Mouse (Mus musculus) bone marrow macrophage, adult 2 months (primary cell): Measurements from ENCODE around the gene Lpcat3. TPM values are rescaled to one million over a fixed set of nuclear protein-coding genes. Genes with fewer than 3 reads are reported as not detected.

ENCODE experiments used
- H3K27ac ChIP-seq: 2 replicates; pipeline ENCODE4 v1.5.1; 2012; ENCODE audit warnings: low read depth, low read length; ENCODE audit not compliant: insufficient read depth
- H3K4me1 ChIP-seq: 2 replicates; pipeline ENCODE4 v1.6.1; 2012; ENCODE audit warnings: low read length; ENCODE audit not compliant: control insufficient read depth, insufficient read depth
- H3K4me3 ChIP-seq: 2 replicates; pipeline ENCODE4 v1.5.1; 2012; ENCODE audit warnings: mild to moderate bottlenecking, low read length, moderate library complexity; ENCODE audit not compliant: insufficient read depth
- CTCF ChIP-seq: IDR thresholded peaks from 2 replicates; pipeline ENCODE4 v1.5.1; 2012; ENCODE audit warnings: low read depth, mild to moderate bottlenecking, low read length, moderate library complexity
- POLR2A ChIP-seq: IDR thresholded peaks from 2 replicates; pipeline ENCODE4 v1.6.1; 2012; ENCODE audit warnings: mild to moderate bottlenecking, low read depth, low read length, borderline replicate concordance
- polyA plus RNA-seq: library from polyadenylated mRNA; stranded (reverse); fragments of >200 nt; gene quantifications from 2 replicates; pipeline ENCODE4 v1.2.4, GENCODE M21; 2012; ENCODE audit not compliant: missing spikeins, insufficient read depth, insufficient read length

Lpcat3 gene
- polyA plus RNA-seq, 1 experiment, result 57.4 TPM

DNA sequence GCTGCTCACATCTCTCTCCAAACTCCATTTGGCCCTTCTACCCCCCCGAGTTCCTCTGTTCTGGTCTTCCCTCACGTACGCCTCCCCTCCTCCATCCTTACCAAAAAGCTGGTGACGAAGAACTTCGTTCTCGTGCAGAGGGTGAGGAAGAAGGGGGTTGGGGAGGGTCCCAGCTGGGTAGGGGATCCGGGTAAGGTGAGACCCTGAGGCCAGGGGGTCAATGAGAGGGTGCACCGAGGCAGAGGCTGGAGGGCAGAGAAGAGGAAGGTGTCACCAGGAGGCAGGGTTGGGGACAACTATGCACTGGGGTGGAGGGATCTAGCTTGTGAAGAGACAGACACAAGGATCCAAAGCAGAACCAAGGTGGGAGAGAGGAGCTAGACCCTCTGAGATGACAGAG lies 80.8 kb downstream of the Lpcat3 start:
- Histone ChIP-seq H3K4me1 (peaks cover 21% of the 10 kb centered on the region), H3K27ac (no peak overlapping the region), H3K4me3 (no peak overlapping the region)
- TF ChIP-seq CTCF (no peak), POLR2A (no peak)

DNA sequence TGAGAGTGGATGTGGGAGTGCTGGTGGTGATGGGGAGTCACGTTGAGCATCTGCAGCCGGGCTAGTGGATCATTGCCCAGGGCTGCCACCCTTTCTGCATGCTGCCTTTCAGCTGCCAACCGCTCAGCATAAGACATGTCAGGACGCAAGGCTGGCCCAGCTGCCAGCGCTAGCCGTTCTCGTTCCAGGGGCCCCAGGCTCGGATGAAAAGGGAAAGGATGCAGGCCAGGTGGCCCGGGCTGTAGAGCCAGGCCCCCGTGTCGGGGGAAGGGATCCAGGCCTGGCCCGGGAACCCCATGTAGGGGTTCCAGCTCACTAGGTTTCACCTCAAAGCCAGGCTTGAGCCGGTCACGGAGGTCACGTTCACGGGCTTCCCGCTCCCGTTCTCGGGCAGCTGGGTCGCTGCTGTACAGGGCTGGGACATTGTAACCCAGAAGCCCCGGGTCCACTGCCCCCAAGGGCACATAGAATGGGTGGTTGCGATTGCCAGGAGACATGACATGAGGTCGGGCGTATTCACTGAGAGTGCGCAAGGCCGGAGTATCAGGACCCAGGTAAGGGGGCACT lies 82.0 kb downstream of the Lpcat3 start:
- Histone ChIP-seq H3K4me3 (peak overlapping the region; percentile 66), H3K4me1 (peaks cover 9% of the 10 kb centered on the region), H3K27ac (no peak overlapping the region; the same call in 1 of the 2 replicates)
- TF ChIP-seq POLR2A (no peak), CTCF (no peak)

DNA sequence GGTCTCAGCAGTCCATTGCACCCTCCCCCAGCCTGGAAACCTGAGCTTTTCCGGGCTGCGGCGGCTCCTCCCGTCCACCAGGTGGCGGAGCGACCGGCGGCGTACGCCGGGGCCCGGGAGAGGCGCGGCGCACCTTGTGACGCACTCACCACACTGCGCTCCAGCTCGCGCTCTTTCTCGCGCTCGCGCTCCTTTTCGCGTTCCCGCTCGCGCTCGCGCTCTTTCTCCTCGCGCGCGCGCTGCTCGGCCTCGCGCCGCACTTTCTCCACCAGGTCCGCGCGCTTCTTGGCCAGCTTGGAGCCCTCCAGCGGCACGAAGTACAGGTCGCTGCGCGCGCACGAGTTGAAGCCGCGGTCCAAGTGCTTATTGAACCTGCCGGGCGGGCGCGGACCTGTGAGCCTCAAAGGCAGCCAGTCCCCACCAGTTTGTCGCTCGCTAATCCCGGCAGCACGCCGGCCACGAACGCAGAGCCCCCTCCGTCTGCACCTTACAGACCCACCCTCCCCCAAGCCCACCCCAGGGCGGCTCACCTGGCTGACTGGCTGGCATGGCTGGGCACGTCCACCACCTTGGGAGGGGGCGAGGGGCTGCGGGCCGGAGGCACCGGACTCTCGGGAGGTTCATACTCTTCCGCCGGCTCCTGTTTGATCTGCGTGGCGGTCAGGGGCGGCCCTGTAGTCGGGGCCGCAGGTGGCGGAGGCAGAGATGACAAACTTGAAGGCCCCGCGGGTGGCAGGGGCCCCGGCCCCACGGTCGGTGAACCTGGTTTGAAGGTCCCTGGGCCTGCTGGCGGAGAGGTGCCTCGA lies 82.9 kb downstream of the Lpcat3 start:
- Histone ChIP-seq H3K27ac (peak overlapping the region; percentile 17; the same call in 1 of the 2 replicates), H3K4me3 (peak overlapping the region; percentile 66), H3K4me1 (peaks cover 6% of the 10 kb centered on the region)
- TF ChIP-seq CTCF (no peak), POLR2A (no peak)

DNA sequence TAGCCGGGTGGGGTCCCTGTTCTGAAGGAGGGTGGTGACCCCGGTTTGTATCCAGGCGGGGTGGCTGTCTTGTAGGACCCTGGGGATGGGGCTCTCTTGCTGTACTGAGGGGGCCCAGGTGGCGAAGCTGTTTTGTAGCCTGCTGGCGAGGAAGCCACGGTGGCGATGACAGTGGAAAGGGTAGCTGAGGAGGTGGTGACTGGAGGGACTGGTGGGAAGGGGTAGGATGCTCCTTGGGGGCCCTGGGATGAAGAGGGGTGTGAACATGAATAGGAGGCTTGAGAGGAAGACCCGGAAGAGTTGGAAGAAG lies 83.4 kb downstream of the Lpcat3 start:
- TF ChIP-seq CTCF, result no peak
- no peak for TF ChIP-seq POLR2A
- peak overlapping the region; percentile 66 for H3K4me3 ChIP-seq
- H3K4me1 ChIP-seq, result peaks cover 6% of the 10 kb centered on the region
- H3K27ac ChIP-seq, result no peak overlapping the region

DNA sequence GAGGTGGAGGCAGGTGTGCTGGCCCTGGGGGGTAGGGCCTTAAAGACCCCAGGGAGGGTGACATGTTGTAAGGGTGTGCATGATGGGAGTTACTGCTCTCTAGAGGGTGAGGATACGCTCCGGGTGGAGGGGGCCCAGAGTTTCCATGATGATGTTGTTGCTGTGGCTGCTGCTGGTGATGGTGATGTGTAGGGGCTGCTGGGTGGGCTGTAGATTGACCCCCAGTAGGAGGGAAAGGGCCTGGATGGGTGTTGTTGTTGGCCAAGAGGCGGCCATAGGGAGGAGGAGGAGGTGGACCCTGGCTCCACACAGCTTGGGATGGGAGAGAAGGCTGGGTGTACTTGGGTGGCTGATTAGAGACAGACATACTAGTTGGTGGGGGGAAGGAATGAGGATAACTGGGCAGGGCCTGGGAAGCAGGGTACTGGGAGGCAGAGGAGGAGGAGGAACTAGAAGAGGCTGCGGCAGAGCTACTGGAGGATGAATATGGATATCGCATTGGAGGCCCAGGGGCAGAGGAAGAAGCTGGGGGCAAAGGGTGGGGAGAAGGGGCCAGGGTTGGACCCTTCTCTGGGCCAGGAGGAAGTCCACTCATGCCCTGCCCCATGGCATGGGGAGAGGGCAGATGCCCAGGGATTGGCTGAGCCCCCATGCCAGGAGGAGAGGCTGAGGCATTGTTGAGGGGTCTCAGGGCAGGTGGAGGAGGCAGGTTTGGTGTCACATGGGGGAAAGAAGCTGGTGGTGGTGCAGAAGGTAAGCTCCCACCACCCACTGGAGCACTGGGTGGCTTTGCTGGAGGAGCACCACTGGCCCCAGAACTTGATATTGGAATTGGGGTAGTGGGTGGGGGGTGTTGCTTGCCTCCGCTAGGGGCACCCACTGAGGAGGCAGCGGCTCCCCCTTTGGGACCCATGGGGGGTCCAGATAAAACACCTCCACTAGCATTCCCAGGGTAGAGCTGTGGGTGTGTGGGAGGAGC lies 84.1 kb downstream of the Lpcat3 start:
- no peak overlapping the region for H3K27ac ChIP-seq
- no peak overlapping the region for H3K4me3 ChIP-seq
- TF ChIP-seq POLR2A (no peak), CTCF (no peak)
- peaks cover 2% of the 10 kb centered on the region for H3K4me1 ChIP-seq

DNA sequence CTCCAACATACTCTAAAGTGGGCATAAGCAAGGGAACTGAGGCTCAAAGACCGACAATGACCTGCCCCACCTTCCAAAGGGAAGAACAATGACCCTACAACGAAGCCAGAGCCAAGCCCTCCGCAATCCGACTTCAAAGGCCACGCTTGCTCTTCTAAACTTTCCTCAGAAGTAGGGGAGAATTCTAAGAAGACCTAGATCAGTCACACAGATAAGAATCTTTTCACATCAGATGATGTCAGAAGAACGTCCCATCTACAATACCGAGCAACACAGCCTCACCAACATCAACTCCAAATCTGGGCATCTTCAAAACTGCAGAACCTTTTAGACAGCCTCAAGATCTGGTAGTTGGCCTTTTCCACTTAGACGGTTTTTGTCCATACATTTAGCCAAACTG lies 87.6 kb downstream of the Lpcat3 start:
- Histone ChIP-seq H3K27ac (no peak overlapping the region), H3K4me1 (peaks cover 6% of the 10 kb centered on the region; the same call in 1 of the 2 replicates), H3K4me3 (no peak overlapping the region)
- TF ChIP-seq POLR2A (no peak), CTCF (no peak)

DNA sequence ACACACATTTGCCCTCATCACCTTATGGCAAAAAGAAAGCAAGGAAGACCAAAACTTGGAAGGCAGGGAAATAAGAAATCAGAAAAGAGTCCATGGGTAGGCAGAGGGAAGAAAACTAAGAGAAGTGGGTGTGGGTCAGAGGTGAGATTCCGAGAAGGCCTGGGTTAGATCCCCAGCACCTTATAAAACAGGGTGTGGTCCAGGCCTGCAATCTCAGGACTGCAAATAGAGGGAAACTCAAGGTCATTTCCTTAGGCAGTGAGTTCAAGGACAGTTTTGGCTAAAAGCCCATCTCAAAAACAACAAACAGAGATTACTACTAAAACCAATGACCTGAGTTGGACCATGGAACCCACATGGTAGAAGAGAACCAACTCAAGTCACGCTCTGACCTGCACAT lies 91.0 kb downstream of the Lpcat3 start:
- no peak overlapping the region for H3K4me3 ChIP-seq
- TF ChIP-seq POLR2A, result no peak
- H3K4me1 ChIP-seq, result peaks cover 24% of the 10 kb centered on the region
- H3K27ac ChIP-seq, result no peak overlapping the region

Other genes with a start within 250 kb of the Lpcat3 start
- gene Pex5, start 248.0 kb upstream of the Lpcat3 start, polyA plus RNA-seq, result 28.8 and 32.5 TPM in 2 replicates
- 0.60 TPM in 1 of 2 replicates, not detected in the other for gene Clstn3, start 198.2 kb upstream of the Lpcat3 start, polyA plus RNA-seq
- 0.97 and 1.1 TPM in 2 replicates for gene C1rl, start 169.9 kb upstream of the Lpcat3 start, polyA plus RNA-seq
- 3.4 and 3.7 TPM in 2 replicates for gene C1ra, start 150.6 kb upstream of the Lpcat3 start, polyA plus RNA-seq
- 0.55 TPM in 1 of 2 replicates, not detected in the other for gene C1s1, start 120.7 kb upstream of the Lpcat3 start, polyA plus RNA-seq
- gene C1rb, start 92.7 kb upstream of the Lpcat3 start, polyA plus RNA-seq, result not detected in 2 replicates
- not detected in 2 replicates for gene C1s2, start 26.9 kb upstream of the Lpcat3 start, polyA plus RNA-seq
- 48.2 and 54.9 TPM in 2 replicates for gene Emg1, start 49.2 kb downstream of the Lpcat3 start, polyA plus RNA-seq
- gene Phb2, start 49.3 kb downstream of the Lpcat3 start, polyA plus RNA-seq, result 94.1 and 97.8 TPM in 2 replicates
- gene Ptpn6, start 75.7 kb downstream of the Lpcat3 start, polyA plus RNA-seq, result 583 and 614 TPM in 2 replicates
- 221 and 253 TPM in 2 replicates for gene Grcc10, start 78.3 kb downstream of the Lpcat3 start, polyA plus RNA-seq
- gene Gm45234, start 93.0 kb downstream of the Lpcat3 start, polyA plus RNA-seq, result not detected in 2 replicates
- gene Atn1, start 93.5 kb downstream of the Lpcat3 start, polyA plus RNA-seq, result 30.1 and 34.0 TPM in 2 replicates
- gene Eno2, start 106.6 kb downstream of the Lpcat3 start, polyA plus RNA-seq, result 1.4 and 2.6 TPM in 2 replicates
- gene Lrrc23, start 116.7 kb downstream of the Lpcat3 start, polyA plus RNA-seq, result not detected in 2 replicates
- 31.4 and 43.6 TPM in 2 replicates for gene Spsb2, start 145.6 kb downstream of the Lpcat3 start, polyA plus RNA-seq
- gene Tpi1, start 151.3 kb downstream of the Lpcat3 start, polyA plus RNA-seq, result 224 and 232 TPM in 2 replicates
- gene Usp5, start 166.5 kb downstream of the Lpcat3 start, polyA plus RNA-seq, result 62.3 and 65.0 TPM in 2 replicates
- gene Cdca3, start 166.5 kb downstream of the Lpcat3 start, polyA plus RNA-seq, result 70.1 and 76.5 TPM in 2 replicates
- gene Gnb3, start 177.2 kb downstream of the Lpcat3 start, polyA plus RNA-seq, result not detected in 2 replicates
- gene P3h3, start 194.7 kb downstream of the Lpcat3 start, polyA plus RNA-seq, result 12.1 and 12.9 TPM in 2 replicates
- 43.3 and 52.6 TPM in 2 replicates for gene Gpr162, start 201.0 kb downstream of the Lpcat3 start, polyA plus RNA-seq
- 20.6 and 23.4 TPM in 2 replicates for gene Cd4, start 225.2 kb downstream of the Lpcat3 start, polyA plus RNA-seq
- gene Lag3, start 248.7 kb downstream of the Lpcat3 start, polyA plus RNA-seq, result 0.44 TPM in 1 of 2 replicates, not detected in the other